Mouse (Mus musculus) heart, adult 18-20 months (tissue): ENCODE measurements at regions not wholly inside any gene's neighbourhood (a gene's known extent, or its start where the extent isn't known, plus 50 kb on each side); places are given as distances from the start of the nearest gene placed in this dataset.

Experiments used
- DNase-seq, 2 experiments: peaks; one replicate each; pipeline ENCODE4 v3.0.0; 2021 to 2022; ENCODE audit warnings: mixed read lengths in 1 of 2

DNA sequence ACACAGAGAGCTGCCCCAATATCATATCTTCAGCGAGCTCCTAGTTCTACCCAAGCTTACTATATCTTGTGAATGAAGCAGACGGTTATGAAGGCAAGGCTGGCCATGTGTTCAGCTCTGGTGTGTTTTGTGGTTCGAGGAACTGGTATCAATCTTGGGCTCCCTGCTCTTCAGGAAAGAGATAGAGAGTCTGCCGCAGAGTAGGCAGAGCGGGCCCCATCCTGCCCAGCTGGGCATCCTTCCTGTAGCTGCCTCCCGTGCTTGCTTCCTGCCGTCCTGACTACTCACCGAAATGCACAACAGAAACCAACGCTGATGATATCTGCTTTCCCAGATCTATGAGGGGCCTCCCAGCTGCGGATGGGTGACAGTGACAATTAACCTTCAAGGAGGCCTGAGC lies 60.3 kb downstream of the Snrpe start:
- no peak for DNase-seq

DNA sequence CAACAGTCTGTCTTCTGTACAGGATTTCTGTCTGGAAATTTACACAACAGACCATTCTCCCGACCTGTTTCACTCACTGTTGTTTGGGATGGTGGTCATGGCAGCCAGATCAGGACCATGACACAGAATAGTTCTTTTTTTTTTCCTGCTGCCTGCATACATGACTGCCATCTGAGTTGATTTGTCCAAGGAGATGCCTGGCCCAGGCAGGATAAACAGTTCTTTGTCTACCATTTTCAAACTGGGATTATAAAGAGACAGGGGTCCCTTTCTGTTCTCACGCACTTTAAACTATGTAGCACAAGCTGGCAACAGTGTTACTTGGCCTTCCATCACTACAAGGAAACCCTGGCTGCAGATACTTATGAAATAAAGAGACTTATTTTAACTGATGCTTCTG lies 61.1 kb downstream of the Snrpe start:
- no peak for DNase-seq

DNA sequence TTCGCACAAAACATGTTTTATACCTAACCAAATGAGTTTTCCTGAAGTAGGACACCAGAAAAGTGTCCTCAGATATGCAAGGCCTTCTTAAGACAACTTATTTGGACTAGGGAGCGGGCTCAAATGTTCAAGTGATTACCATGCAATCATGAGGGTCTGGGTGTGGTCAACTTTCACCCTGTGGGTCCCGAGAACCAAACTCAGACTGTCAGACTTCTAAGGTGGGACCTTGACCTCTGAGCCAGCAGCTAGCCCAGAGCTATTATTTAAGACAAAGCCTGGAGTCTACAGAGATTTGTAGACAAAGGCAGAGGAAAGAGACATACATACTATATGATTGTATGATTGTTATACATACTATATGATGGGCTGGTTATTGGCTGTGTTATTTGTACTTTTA lies 62.5 kb downstream of the Snrpe start:
- no peak for DNase-seq

DNA sequence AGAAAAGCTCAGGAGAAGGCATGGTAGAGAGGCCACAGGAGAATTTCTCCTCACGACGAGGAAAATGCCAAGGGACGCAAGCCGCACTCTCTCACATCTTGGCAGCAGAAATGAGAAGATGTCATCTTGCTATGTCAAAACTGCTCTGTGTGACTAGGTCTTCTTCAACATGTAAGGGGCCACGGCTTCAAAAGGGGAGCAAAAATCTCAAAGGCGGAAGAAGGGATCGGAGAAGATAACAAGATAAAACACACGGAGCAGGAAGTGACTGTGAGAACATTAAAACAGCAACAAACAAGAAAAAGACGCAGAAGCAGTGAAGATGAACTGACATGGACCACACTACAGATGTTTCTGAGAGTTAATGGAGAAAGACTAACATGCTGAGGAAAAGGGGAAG lies 65.1 kb downstream of the Snrpe start:
- DNase-seq: no peak

DNA sequence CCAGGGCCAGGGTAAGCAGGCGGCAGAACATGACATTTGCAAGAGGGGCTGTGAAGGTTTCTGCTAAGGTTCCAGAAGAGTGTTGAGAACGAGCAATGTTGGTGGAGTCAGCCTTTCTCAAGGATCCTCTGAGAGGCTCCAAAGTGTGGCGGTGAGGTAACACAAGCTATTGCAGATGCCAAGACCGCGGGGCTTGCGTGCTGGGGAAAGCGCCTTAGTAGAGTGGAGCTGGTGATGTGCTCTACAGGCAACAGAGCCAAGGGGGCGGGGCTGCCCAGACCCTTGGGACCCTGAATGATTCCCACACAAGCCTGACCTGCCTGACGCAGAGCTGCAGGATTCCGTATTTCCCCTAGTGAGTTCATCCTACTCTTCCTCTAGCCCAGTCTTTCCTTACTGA lies 66.3 kb downstream of the Snrpe start:
- no peak for DNase-seq

DNA sequence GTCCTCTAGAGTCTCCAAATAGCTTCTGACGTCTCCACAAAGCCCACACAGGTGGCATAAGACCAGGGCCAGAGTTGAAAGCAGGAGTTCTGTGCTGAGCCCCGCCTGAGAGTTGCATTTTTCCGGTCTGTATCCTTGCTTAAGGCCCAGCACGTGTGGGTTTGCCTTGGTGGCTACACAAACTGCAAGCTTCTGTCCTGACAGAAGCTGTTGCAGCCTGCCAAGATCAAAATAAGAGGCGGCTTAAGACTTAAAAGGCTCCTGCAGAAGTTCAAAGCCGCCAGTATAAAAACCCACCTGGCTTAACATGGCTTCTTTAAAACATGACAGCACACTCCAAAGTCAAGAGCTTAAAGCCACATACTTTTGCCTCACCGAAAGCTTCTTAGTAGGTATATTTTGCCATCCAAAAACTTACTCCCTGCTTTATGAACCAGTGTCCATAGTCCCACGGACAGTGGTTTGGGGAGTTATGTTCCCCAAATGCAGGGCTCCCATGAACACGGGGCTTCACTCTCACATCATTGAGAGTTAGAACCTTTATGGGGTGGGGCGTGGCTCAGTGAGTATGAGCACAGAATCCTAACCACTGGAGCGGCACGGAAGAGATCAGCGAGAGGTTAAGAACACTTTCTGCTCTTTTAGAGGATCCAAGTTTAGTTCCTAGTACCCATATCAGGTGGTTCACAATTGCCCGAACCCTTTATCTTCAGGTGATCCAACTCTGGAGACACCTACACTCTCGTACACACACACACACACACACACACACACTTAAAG lies 67.9 kb downstream of the Snrpe start:
- DNase-seq: no peak

DNA sequence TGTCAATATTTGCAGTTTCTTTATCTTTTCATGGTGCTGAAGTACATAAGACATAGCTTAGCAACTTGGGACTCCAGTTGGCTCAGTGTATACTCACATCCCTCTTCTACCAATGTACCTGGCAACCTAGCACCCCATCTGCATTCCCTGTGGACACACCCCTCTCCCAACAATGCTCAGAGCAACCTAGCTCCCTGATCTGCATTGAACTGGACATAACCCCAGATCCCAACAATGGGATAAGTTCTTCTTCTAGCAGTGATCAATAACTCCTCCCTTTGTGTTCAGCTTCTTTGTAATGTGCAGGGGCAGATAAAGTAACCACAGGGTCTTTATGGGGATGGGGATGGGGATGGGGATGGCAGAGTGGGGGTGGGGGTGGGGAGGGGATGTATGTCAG lies 79.4 kb downstream of the Snrpe start:
- DNase-seq: no peak

DNA sequence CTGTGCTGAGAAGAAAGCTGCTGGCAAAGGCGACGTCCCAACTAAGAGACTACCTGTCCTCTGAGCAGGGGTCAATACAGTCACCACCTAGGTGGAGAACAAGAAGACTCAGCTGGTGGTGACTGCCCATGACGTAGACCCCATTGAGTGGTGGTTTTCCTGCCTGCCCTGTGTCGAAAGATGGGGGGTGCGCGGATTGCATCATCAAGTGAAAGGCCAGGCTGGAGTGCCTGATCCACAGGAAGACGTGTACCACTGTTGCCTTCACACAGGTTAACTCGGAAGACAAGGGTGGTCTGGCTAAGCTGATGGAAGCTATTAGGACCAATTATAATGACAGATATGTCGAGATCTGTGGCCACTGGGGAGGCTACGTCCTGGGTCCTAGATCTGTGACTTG lies 80.3 kb downstream of the Snrpe start:
- no peak for DNase-seq

DNA sequence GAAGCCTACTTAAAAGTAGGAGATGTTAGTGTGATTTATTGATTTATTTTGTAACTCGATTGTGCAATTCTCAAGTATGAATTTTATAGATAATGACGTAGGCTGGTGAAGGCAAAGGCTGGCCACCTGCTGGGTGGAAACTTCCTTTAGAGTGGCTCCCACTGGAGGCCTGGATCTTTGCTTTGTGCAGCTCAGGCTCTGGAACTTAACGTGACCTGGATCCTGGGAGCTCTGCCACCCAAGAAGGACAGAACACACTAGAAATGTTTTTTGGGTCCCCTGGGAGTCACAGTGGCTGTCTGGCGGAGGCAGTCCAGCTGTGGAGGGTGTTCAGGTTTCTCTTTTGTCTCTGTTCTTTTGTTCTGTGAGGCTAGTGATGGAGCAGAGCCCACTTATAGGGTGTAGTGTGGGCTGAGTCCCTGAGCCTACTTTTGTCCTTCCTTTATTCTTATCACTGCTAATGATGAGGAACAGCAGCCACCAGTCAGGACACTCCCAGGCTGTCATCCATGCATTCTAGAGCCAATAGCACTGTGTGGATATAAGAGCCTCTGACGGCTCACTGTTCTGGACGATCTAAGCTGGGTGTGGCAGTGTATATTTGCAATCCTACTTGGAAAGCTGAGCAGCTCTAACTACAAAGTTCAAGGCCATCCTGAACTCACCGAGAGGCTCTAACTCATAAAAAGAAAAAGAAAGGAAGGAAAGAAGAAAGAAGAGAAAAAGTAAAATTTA lies 82.3 kb downstream of the Snrpe start:
- peak; percentile 5 to 11 for DNase-seq

DNA sequence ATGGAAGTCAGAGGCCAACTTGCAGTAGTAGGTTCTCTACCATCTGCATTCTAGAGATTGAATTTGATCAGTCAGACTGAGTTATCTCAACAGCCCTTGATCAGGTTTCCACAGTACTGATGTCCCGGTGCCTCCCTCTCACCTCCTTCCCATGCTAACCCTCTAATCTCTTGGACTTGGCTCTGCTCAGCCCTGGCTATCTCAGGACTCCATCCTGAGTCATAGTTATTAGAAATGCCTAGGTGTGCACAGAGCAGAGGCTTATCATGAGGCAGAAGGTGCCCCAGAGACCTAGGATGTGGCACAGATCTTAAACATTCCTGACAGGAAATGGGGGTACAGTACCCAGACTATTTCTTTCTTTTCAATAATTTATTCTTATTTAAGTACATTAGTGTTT lies 87.3 kb downstream of the Snrpe start:
- DNase-seq: no peak

DNA sequence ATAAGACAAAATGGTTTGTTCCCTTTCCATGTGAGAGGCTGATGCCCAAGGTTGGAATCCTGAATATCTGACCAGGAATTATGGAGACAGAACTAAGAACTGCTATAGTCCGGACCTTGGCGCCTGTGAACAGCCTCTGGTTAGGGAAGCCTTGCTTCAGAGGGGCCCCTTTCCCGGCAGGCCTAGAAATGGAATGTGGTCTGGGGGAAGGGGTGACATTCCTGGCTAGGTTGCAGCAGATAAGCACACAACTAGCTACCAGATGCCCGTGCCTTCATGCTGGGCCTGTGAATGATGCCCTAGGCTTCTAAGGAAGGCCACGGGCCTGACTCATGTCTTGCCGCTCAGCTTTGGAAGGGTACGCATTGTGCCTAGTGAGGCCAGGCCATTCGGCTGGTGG lies 89.4 kb downstream of the Snrpe start:
- no peak for DNase-seq

DNA sequence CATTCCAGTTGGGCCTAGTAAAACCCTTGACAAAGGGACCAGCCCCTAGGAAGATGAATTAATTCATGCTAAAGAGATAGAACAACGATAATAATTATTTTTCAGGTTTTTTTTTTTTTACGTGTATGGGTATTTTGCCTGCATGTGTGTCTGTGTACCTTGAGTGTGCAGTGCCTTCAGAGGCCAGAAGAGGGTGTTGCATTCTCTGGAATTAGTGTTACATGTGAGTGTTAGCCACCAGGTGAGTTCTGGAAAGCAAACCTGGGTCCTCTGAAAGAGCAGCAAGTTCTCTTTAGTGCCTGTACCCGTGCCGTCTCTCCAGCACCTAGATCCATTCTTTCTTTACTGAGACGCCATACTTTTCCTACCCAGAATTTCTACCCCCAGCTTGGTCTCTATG lies 92.8 kb upstream of the Sox13 start:
- no peak for DNase-seq

DNA sequence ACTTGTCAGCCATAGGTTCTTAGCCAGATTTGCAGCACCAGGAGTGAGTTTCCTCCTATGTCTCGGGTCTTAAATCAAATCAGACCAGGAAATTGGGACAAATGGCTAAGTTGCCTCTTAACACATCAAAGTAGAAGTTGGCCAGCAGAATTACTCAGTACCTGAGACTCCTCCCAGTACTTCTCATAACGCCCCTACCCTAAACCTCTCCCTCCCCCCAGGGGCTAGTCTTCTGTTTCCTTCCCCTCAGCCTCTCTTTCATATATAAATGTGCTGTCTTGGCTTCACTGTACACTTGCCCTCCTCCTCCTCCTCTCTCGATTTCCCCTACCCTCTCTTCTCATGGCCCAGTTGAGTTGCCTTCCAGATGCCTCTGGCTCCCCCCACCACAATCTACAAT lies 79.9 kb upstream of the Sox13 start:
- DNase-seq: no peak

DNA sequence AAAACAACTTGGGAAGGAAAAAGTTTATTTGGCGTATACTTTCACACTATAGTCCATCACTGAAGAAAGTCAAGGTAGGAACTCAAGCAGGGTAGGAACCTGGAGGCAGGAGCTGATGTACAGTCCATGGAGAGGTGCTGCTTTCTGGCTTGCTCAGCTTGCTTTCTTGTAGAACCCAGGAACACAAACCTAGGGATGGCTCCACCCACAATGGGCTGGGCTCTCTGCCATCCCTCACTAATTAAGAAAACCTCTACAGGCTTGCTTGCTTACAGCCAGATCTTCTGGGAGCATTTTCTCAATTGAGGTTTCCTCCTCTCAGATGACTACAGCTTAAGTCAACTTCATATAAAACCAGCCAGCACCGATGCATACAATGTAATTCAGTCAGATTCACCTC lies 79.2 kb upstream of the Sox13 start:
- DNase-seq: no peak

DNA sequence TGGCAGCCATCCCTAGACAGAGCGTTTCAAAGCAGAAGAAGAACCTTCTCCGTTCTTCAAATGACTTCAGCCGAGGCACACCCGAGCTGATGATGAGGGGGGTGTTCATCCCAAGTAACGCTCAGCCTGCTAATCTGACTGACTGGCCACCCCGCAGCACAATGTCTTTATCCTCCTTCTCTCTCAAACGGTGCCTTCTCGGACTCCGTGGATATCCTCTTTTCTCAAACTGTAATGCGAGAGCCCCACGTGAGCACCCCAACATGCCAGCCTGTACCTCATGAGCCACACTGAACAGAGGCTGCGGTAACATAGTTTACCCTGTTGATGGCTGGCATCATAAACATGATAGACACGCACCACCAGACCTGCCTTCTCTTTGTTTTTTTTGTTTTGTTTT lies 76.8 kb upstream of the Sox13 start:
- no peak for DNase-seq

DNA sequence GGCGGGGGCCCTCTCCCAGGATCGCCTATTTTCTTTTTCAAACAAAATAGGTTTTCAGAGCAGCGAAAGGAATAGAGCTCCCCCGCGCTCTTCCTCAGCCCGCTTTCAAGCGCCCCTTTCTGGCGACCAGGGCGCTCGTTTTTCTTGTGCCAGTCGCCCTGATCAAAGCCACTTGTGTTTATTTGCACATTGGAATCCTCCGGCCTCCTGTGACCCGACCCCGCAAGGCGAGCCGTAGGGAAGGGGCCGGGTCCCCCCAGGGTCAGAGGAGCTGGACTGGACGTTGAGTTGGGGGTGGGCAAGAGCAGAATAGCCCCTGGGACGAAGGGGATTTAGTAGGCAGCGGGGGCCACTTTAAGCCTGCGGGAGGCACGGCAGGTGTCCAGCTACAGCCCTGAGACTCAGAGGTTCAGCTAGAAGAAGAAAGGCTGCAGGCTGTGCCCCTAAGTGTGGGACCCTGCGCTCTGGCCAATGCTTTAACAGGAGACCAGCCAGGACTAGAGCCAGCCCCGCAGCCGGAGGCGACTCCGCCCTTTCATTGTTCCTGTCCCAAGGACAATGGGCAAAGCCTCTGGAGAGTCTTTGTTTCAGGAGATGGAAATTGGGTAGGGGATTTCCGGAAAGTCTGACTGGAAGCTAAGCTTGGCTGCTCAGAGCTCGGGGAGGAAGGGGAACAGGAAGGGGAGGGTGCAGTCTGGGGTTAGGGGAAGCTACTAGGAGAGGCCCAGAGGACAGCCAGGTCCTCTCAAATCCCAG lies 69.0 kb upstream of the Sox13 start:
- peak; percentile 70 to 87 for DNase-seq

DNA sequence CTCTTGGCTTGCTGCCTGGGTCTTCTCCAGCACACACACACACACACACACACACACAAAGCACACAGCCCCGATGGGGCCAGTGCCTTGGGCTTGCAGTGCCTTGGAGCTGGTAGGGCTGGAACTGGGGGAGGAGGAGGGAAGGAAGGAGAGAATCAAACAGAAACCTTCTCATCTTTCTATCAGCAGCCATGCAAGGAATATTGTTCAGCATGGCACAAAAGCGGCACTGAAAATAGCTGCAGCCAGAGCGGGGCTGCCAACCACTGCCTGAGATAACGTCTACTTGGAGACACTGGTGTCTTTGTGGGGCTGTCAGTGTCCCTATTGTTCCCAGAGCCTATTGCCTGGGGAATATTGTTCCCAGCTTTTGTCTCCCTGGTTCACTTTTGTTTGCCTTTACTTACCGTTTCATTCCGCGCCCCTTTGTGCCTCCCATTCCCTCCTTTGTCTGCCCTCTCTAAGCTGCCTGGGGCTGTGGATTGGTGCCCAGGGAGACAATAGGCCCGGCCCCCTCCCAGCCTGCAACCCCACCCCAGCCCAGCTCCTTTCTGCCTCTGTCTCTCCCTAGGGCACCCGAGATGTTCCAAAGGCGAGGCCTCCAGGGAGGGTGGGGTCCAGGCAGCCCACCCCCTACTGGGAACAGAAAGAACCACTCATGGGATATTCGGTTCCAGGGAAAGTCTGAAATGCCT lies 68.3 kb upstream of the Sox13 start:
- peak; percentile 27 to 48 for DNase-seq

DNA sequence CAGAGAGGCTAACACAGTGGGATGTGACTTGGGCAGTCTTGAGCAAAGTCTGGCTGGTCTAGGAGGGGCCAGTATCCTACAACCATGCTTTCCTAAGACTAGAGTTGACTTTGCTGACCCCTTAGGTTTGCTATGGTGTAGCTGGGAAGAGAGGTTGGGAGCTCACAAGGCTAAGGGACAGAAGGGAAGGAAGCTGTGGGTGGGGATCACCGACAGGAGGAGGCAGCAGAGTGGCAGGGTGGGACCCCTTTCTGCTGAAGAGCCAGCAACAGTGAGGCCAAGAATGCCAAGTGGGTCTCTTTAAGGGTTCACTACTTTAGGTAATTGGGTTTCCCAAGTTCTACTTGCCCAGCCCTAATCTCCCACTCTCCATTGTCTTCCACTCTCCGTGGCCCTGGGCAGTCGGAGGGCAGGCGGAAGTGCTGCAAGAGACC lies 67.7 kb upstream of the Sox13 start:
- DNase-seq: peak; percentile 10 to 13

DNA sequence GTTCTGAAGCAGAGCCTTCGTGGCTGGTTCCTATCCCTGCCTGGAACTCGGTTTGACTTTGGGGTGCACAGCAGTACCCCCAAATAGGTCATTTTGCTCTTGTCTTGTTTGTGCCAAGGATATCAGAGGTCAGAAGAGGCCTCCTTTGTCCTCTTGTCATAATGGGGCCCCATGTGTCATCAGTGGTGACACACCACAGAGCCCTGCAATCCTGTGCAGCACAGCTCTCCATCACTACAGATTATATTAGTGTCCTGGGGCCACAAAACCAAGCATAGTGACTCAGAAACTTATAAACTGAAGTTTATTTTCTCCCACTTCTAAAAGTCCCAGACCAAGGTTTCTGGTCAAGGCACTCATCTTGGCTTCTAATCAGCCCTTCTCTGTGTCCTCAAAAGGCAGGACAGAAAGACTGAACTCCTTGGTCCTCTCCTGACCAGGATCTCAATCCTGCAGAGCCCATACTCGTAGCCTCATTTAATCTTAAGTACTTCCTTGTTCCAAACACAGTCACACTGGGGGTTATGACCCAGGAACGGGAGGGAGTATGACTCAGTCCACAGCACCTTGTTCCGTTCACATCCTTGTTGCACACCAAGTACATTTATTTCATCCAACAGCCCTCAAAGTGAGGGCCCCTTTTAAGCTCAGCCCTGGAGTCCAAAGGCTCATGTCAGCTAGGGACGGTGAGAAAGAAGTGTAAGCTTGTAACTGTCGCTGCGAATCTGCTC lies 63.2 kb upstream of the Sox13 start:
- no peak for DNase-seq

DNA sequence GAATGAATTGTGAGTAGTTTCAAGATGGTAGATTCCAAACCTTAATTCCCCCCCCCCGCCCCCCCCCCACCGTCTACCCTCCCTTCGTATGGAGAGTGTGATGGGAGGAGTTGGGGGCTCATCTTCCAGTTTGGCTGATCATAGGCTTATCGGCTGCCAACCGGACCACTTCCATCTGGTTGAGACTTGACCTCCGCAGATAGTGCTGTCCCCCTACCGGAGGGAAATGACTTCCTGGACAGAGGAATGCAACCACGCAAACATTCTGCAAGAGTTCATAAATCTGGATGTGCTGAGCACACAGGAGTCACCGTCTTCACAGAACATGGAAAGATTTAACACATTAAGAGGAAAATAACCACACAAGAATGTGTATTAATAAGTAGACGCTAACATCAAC lies 62.2 kb upstream of the Sox13 start:
- DNase-seq: no peak

DNA sequence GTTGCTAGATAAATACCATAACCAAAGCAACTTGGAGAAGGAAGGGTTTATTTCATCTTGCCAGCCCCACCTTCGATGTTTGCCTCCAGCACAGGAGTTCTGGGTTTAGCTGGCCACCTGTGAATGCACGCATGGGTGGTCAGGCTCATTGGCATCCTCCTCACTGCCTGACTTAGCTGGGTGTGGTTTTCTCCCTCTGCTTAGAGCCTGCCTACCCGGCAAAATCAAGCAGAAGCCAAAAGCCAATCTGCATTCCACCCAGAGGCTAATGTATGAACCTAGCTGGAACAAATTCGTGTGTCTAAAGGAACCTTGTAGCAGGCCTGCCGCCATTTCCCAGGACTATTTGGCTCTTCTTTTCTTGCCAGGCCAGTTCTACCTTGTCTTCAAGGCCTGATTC lies 58.7 kb upstream of the Sox13 start:
- no peak for DNase-seq

DNA sequence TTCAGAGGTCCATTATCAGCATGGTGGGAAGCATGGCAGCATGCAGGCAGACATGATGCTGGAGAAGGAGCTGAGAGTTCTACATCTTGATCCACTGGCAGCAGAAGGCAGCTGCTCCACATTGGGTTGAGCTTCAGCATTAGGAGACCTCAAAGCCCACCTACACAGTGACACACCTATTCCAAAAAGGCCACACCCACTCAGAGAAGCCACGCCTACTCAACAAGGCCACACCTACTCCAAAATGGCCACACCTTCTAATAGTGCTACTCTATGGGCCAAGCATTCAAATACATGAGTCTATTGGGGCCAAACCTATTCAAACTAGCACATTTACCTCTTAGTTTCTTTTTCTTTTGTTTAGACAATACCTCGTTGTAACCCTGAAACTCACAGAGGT lies 50.4 kb upstream of the Sox13 start:
- no peak for DNase-seq
